9 mouse cellular contexts compared by ENCODE assay signal in genomic region chr11:112197620-112198268, GRCm38 (mm10).
DNase-seq lines count a peak whose midpoint lies in the region; ATAC-seq lines count a peak whose summit lies in the region.
"Had no signal": no experiment of that assay in that cellular context is flagged by ENCODE, and none has a peak within 500 bp of the region (broad histone marks: within the 10 kb centered on the region; RNA-seq: fewer than 3 reads in every experiment).

No protein-coding gene starts in this region.

- no peak for DNase-seq in kidney, adult 8-10 months
- peak; percentile 82 for DNase-seq in forebrain, embryonic 11.5 days (ENCODE audit: low spot score)
- peak; percentile 34 for DNase-seq in limb, embryonic 10.5 days (ENCODE audit: low spot score)
- peak; percentile 93 for DNase-seq in retina, postnatal 1 day
- no peak for DNase-seq in right cerebral cortex, postnatal 4 days
- no peak for DNase-seq in gastrocnemius, postnatal 25 days
- DNase-seq in cerebellum, adult 9-11 months, result no peak

- H3K4me3 ChIP-seq in kidney, embryonic 16.5 days (ENCODE audit: low read length), result no peak overlapping the region
- H3K4me3 ChIP-seq in forebrain, embryonic 11.5 days (ENCODE audit: low read depth, low read length), result no peak overlapping the region
- H3K4me3 ChIP-seq in limb, embryonic 10.5 days, result 0 out of 2 replicates have a peak overlapping the region, but pooled peaks have one; percentile 0
- H3K4me3 ChIP-seq: liver, embryonic 12.5 days had no signal

- H3K9me3 ChIP-seq in kidney, embryonic 16.5 days (ENCODE audit: low read length), result no peaks in the 10 kb centered on the region
- H3K9me3 ChIP-seq in forebrain, embryonic 11.5 days (ENCODE audit: control insufficient read depth, low read length), result no peaks in the 10 kb centered on the region
- no peaks in the 10 kb centered on the region for H3K9me3 ChIP-seq in limb, embryonic 10.5 days (replicated peaks)
- H3K9me3 ChIP-seq: liver, embryonic 12.5 days had no signal

- ATAC-seq in kidney, embryonic 16.5 days (ENCODE audit: low FRiP score, low TSS enrichment), result no peak
- ATAC-seq in forebrain, embryonic 11.5 days (replicated peaks; ENCODE audit: low FRiP score), result peak; percentile 93
- ATAC-seq: liver, embryonic 12.5 days had no signal

- H3K4me1 ChIP-seq in kidney, embryonic 16.5 days (ENCODE audit: insufficient read depth, low read length), result no peaks in the 10 kb centered on the region
- peaks cover 6% of the 10 kb centered on the region; the same call in 1 of the 2 replicates for H3K4me1 ChIP-seq in forebrain, embryonic 11.5 days (replicated peaks; ENCODE audit: control insufficient read depth, insufficient read depth, low read length)
- H3K4me1 ChIP-seq in limb, embryonic 10.5 days, result peaks cover 29% of the 10 kb centered on the region
- H3K4me1 ChIP-seq: liver, embryonic 12.5 days had no signal

- peak overlapping the region; percentile 20 for H3K4me2 ChIP-seq in kidney, embryonic 16.5 days (replicated peaks; ENCODE audit: low read depth, low read length)
- H3K4me2 ChIP-seq in forebrain, embryonic 11.5 days (ENCODE audit: low read depth, low read length, severe bottlenecking), result peak overlapping the region; percentile 26; the same call in 1 of the 2 replicates
- H3K4me2 ChIP-seq: liver, embryonic 12.5 days had no signal

- no peak overlapping the region for H3K9ac ChIP-seq in kidney, embryonic 16.5 days (replicated peaks; ENCODE audit: low read length)
- no peak overlapping the region for H3K9ac ChIP-seq in forebrain, embryonic 11.5 days (ENCODE audit: low read length)
- H3K9ac ChIP-seq: liver, embryonic 12.5 days had no signal

- 12% methylated on average over 18 of the region's 18 CpGs for WGBS in kidney, embryonic 16.5 days
- 2% methylated on average over 18 of the region's 18 CpGs for WGBS in forebrain, embryonic 11.5 days
- WGBS in limb, embryonic 10.5 days, result 9% methylated on average over 18 of the region's 18 CpGs

- no peaks in the 10 kb centered on the region for H3K36me3 ChIP-seq in kidney, embryonic 16.5 days (ENCODE audit: insufficient read depth, low read length)
- H3K36me3 ChIP-seq in forebrain, embryonic 11.5 days (ENCODE audit: control insufficient read depth, insufficient read depth, low read length), result no peaks in the 10 kb centered on the region
- H3K36me3 ChIP-seq in limb, embryonic 10.5 days, result no peaks in the 10 kb centered on the region
- H3K36me3 ChIP-seq: liver, embryonic 12.5 days had no signal

- H3K27ac ChIP-seq in kidney, embryonic 16.5 days (ENCODE audit: low read length), result no peak overlapping the region
- 0 out of 2 replicates have a peak overlapping the region, but pooled peaks have one; percentile 43 for H3K27ac ChIP-seq in forebrain, embryonic 11.5 days (ENCODE audit: low read depth, low read length)
- no peak overlapping the region for H3K27ac ChIP-seq in limb, embryonic 10.5 days
- H3K27ac ChIP-seq: liver, embryonic 12.5 days had no signal

- H3K27me3 ChIP-seq in kidney, embryonic 16.5 days (ENCODE audit: insufficient read depth, low read length), result no peaks in the 10 kb centered on the region
- no peaks in the 10 kb centered on the region; the same call in 1 of the 2 replicates for H3K27me3 ChIP-seq in forebrain, embryonic 11.5 days (ENCODE audit: control insufficient read depth, insufficient read depth, low read length)
- H3K27me3 ChIP-seq in limb, embryonic 10.5 days (ENCODE audit: low read depth, poor library complexity, severe bottlenecking), result peaks cover 20% of the 10 kb centered on the region; the same call in 1 of the 2 replicates
- H3K27me3 ChIP-seq: liver, embryonic 12.5 days had no signal

Comparison
In these comparisons a context has a peak if more than half of its experiments do, and no peak if none do; other contexts are left out.
1. DNase-seq: peak in forebrain, embryonic 11.5 days (single experiment), limb, embryonic 10.5 days (single experiment) and retina, postnatal 1 day (single experiment); none in kidney, adult 8-10 months (0 of 2), right cerebral cortex, postnatal 4 days (single experiment), gastrocnemius, postnatal 25 days (single experiment) and cerebellum, adult 9-11 months (single experiment).